Mouse (Mus musculus) skeletal muscle tissue, adult 2 months (tissue): ENCODE results near the gene Pkm.

ENCODE experiments used
- DNase-seq: peaks from one replicate; pipeline ENCODE4 v3.0.0-alpha.2; 2012; ENCODE audit warnings: low read depth, low spot score

Pkm gene

DNA sequence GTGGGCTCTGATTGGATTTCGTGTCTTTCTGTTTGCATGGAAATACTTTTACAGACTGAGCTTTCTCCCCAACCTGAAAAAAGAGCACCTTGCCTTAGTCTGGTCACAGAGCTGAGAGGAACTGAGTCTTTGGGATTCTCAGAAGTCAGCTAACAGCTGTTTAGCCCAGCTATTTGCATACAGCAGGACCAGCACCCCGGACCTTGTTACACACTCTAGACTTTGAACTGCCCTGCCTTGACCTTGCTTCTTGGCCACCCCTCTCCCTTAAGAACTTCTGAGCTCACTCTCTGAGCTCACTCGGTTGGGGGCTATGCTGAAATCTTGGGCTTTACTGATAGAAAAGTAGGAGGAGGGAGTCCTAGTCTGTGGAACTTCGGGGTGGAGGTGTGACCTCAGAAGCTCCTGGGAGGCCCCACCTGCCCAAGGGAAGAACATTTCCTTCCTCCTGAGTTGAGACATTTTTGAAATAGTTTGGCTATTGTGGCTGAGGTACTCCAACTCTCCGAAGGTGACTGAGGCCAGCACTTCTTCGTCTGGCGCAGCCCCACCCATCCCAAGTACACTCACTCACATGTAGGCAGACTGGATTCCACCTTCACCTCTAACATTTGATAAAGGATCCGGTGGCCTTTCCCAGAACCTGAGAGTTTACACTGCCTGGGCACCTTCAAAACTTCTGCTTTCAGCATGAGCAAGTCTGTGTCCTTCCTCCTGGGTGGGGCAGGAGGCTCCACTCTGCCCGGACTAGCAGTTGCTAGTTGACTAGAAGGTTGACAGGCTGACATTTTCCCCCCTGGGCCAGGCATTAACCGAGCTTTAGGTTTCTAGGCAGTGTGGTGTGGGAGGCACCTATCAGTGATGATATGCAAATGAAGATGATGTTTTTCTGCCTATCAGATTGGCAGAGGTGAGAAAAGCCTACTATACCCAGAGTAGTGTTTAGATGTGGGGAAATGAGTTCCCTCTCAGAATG, 51.0 kb downstream of the Pkm start:
- DNase-seq, result no peak

DNA sequence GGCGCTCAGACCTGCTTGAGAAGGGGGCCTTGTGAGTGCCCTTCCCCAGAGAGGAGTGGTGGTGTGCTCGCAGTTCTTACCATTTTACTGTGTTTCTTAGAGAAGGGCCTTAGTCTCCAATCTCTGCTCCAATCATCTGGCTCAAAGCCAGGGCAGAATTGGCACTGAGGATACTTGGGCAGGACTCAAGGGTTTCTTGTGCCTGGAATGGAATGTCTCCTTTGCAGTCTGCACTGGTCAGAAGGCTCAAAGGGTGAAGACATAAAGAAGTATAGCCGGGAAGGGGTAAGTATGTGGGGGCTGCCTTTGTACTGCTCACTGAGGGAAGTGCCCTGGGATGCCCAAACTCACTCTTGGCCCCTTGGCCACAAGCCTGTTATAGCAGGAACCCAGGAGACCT, 53.1 kb downstream of the Pkm start:
- peak; percentile 29 for DNase-seq

DNA sequence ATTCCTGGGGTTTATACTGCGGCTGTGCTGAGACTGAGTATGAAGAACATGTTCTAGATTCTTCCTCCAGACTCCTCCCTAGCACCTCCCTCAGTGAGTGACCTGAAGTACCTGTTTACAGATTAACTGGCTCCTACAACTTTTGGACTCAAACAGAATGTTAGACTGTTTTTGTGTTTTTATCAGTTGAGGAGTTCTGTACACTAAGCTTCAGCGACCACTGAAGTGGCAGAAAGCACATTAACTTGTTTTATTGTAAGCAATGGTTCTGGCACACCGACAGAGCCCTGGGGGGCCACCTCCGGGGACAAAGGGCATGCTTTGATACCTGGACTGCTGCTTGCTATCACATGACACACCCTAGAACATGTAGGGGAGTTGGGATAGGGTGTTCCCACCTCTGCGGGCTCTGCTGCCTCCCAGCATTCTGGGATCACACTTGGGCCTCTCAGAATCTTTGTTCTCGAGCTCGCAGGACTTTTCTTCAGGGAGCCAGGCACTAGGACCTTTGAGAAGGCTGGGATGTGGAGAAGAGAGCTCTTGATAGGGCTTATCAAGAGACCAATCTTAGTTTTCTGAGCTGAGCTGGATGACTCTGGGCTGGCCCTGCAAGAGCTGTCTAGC, 60.2 kb downstream of the Pkm start:
- DNase-seq, result no peak

- DNase-seq, result no peak
Measured at GRCm38 (mm10) chr9:59718237-59718636, 62.1 kb downstream of the Pkm start.

GRCm38 (mm10) chr9:59721144-59721543, 65.0 kb downstream of the Pkm start:
- no peak for DNase-seq

DNA sequence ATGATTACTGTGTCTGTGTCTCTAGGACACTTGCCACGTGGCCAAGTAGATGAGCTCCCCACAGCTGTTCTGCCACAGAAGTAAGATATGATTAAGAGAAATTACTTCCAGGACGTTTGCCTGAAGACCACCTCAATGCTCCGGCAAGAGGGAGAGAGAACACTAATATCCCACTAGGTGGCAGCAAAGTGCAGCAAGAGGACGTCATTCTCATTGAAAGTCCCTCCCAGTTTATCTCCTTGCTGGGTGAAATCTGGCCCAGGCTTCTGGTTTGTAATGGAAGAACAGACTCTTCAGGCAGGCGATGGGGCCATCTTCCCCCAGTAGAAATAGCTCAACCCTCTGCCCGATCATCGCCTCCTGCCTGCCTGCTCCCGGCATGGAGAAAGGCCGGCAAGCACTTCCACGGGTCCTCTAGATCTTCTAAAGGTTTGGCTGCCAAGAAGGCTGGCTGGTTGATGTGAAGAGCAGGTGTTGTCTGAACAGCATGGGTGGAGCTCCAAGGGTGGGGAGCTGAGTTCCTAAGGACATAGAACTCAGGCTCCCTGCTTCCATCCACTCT, 67.0 kb downstream of the Pkm start:
- DNase-seq, result peak; percentile 73

GRCm38 (mm10) chr9:59723791-59724442, 67.7 kb downstream of the Pkm start:
- DNase-seq, result no peak

DNA sequence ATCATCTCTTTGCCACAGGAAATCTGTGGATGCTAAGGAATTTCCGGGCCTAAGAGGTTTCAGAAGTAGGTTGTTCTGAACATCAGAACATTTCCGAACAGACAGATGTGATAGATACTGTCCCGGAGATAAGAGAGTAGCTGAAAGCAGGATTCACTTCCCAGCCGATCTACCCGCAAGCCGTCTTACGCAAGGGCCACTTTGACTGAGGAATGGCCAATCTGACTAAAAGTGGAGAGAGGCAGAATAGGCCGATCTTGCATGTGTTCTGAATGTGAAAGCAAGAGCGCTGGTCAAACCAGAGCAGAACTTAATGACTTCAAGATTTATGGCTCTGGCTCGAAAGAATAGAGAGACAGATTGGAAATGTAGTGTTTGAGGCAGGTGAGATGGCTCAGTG, 69.3 kb downstream of the Pkm start:
- no peak for DNase-seq

- DNase-seq, result no peak
Measured at GRCm38 (mm10) chr9:59727569-59728286, 71.6 kb downstream of the Pkm start.
